Mouse (Mus musculus) common myeloid progenitor, adult 5-6 weeks (primary cell): ENCODE data around the gene Gm9573. TPM values are rescaled to one million over a fixed set of nuclear protein-coding genes. Genes with fewer than 3 reads are reported as not detected.
A peak's percentile ranks its signal among the peaks of the same experiment; 100 is the strongest.

ENCODE experiments used
- ATAC-seq: replicated peaks from 2 replicates; pipeline ENCODE4 v1.8.0; 2016; ENCODE audit warnings: low read depth, mild to moderate bottlenecking, moderate TSS enrichment, inconsistent platforms; ENCODE audit not compliant: poor library complexity, severe bottlenecking
- total RNA-seq: library from RNA; stranded (forward); fragments of 200-1000, 187-1606 nt; gene quantifications from 2 replicates; pipeline ENCODE4 v1.2.3, GENCODE M21; 2017

Gm9573 gene
- total RNA-seq, 1 experiment from 2014 or later: not detected

GRCm38 (mm10) chr17:35597399-35597798 is 29.0 kb downstream of the Gm9573 start:
- ATAC-seq: no peak

- no peak for ATAC-seq
Observed at GRCm38 (mm10) chr17:35594456-35594855, 32.0 kb downstream of the Gm9573 start.

GRCm38 (mm10) chr17:35593786-35594185 is 32.7 kb downstream of the Gm9573 start:
- no peak for ATAC-seq

- no peak for ATAC-seq
Observed at GRCm38 (mm10) chr17:35592131-35592530, 34.3 kb downstream of the Gm9573 start.

- ATAC-seq: no peak
Observed at GRCm38 (mm10) chr17:35591731-35592130, 34.7 kb downstream of the Gm9573 start.

- no peak for ATAC-seq
Observed at GRCm38 (mm10) chr17:35591219-35591578, 35.2 kb downstream of the Gm9573 start.

- ATAC-seq: peak; percentile 84
Observed at GRCm38 (mm10) chr17:35590410-35591218, 35.8 kb downstream of the Gm9573 start.

- no peak for ATAC-seq
Observed at GRCm38 (mm10) chr17:35588387-35588786, 38.0 kb downstream of the Gm9573 start.

- no peak for ATAC-seq
Observed at GRCm38 (mm10) chr17:35587291-35587690, 39.1 kb downstream of the Gm9573 start.

GRCm38 (mm10) chr17:35584330-35584937 is 42.0 kb downstream of the Gm9573 start:
- ATAC-seq: peak; percentile 84

- ATAC-seq: no peak
Observed at GRCm38 (mm10) chr17:35582900-35583299, 43.5 kb downstream of the Gm9573 start.

GRCm38 (mm10) chr17:35578211-35578610 is 48.2 kb downstream of the Gm9573 start:
- peak; percentile 91 for ATAC-seq

- no peak for ATAC-seq
Observed at GRCm38 (mm10) chr17:35571477-35571876, 55.0 kb downstream of the Gm9573 start.

- ATAC-seq: no peak
Observed at GRCm38 (mm10) chr17:35570836-35571235, 55.6 kb downstream of the Gm9573 start.

- ATAC-seq: peak; percentile 56; the same call in 1 of the 2 replicates
Observed at GRCm38 (mm10) chr17:35569091-35569944, 57.1 kb downstream of the Gm9573 start.

Other genes starting within 250 kb of the Gm9573 start
- 53.3 and 55.3 TPM in 2 replicates for gene H2-Q4, start 247.0 kb downstream of the Gm9573 start, total RNA-seq
- 78.6 and 82.7 TPM in 2 replicates for gene H2-Q6, start 201.8 kb downstream of the Gm9573 start, total RNA-seq
- gene H2-Q7, start 187.5 kb downstream of the Gm9573 start, total RNA-seq: 68.1 and 79.8 TPM in 2 replicates
- gene H2-Q10, start 156.5 kb downstream of the Gm9573 start, total RNA-seq: 0.37 TPM in 1 of 2 replicates, not detected in the other
- not detected in 2 replicates for gene Pou5f1, start 120.6 kb downstream of the Gm9573 start, total RNA-seq
- gene Tcf19, start 109.8 kb downstream of the Gm9573 start, total RNA-seq: 10.5 and 10.9 TPM in 2 replicates
- gene Cchcr1, start 109.5 kb downstream of the Gm9573 start, total RNA-seq: 9.5 and 11.2 TPM in 2 replicates
- not detected in 2 replicates for gene Psors1c2, start 93.4 kb downstream of the Gm9573 start, total RNA-seq
- not detected in 2 replicates for gene Cdsn, start 74.5 kb downstream of the Gm9573 start, total RNA-seq
- not detected in 2 replicates for gene 2300002M23Rik, start 59.2 kb downstream of the Gm9573 start, total RNA-seq
- gene Sfta2, start 25.1 kb downstream of the Gm9573 start, total RNA-seq: not detected in 2 replicates
- not detected in 2 replicates for gene Mucl3, start 17.1 kb upstream of the Gm9573 start, total RNA-seq
- gene Vars2, start 41.0 kb upstream of the Gm9573 start, total RNA-seq: 13.2 and 44.4 TPM in 2 replicates
- 16.5 and 23.3 TPM in 2 replicates for gene Gtf2h4, start 47.1 kb upstream of the Gm9573 start, total RNA-seq
- not detected in 2 replicates for gene Ddr1, start 78.0 kb upstream of the Gm9573 start, total RNA-seq
- 66.9 and 67.4 TPM in 2 replicates for gene Ier3, start 195.0 kb upstream of the Gm9573 start, total RNA-seq
- gene Flot1, start 196.6 kb upstream of the Gm9573 start, total RNA-seq: 62.8 and 68.5 TPM in 2 replicates
- 922 and 1,068 TPM in 2 replicates for gene Tubb5, start 211.7 kb upstream of the Gm9573 start, total RNA-seq
- 27.0 and 39.0 TPM in 2 replicates for gene Mdc1, start 214.9 kb upstream of the Gm9573 start, total RNA-seq
- gene Nrm, start 234.7 kb upstream of the Gm9573 start, total RNA-seq: 55.1 and 58.3 TPM in 2 replicates
- 11.3 and 24.0 TPM in 2 replicates for gene Ppp1r18, start 239.0 kb upstream of the Gm9573 start, total RNA-seq